Mouse (Mus musculus): ENCODE measurements at regions not wholly inside any gene's neighbourhood (a gene's known extent, or its start where the extent isn't known, plus 50 kb on each side); places are given as distances from the start of the nearest gene placed in this dataset.

DNA sequence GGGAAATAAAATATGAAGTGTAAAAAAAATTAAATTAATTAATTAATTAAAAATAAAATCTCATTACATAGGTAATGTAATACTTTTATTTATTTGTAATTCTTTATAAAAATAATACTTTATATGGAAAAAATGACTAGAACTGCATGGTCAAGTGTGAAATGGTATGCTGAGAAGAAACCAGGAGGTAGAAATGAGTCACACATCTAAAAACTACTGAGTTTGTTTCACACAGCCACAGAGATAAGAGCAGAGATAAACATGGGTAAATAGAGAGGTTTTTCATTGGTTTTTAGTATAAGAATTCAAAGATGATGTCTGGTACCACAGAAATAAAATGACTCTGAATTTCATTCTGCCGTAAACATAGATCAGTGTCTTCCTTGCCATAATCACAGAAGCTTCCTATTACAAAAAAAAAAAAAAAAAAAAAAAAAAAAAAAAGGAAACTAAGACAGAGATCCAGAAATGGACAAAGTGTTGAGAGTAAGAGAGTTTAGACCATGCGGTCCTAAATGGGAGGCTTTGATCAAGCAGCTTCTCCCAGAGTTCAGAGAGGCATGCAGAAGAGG is 1190.5 kb upstream of the Zeb2 start:
- H3K4me3 ChIP-seq (ENCODE audit: low read depth, low read length), result no peak overlapping the region
- TF ChIP-seq EP300 (IDR thresholded peaks at IDR 0.05) (no peak), CTCF (IDR thresholded peaks at IDR 0.05) (no peak)
- no peaks in the 10 kb centered on the region for H3K4me1 ChIP-seq (ENCODE audit: insufficient read depth, low read depth, low read length)
- DNase-seq (ENCODE audit: low spot score) (no peak), ATAC-seq (no peak)
- no peaks in the 10 kb centered on the region for H3K9me3 ChIP-seq (ENCODE audit: low read length)
- no peak overlapping the region for H3K4me2 ChIP-seq (replicated peaks; ENCODE audit: low read depth, low read length)
- no peaks in the 10 kb centered on the region for H3K27me3 ChIP-seq (replicated peaks; ENCODE audit: insufficient read depth, low read length)
- no peaks in the 10 kb centered on the region for H3K36me3 ChIP-seq (ENCODE audit: insufficient read depth, low read length)
- no peak overlapping the region for H3K27ac ChIP-seq (ENCODE audit: low read length)
- 90% methylated on average over 2 of the region's 2 CpGs for WGBS
- H3K9ac ChIP-seq (replicated peaks; ENCODE audit: low read depth), result no peak overlapping the region

DNA sequence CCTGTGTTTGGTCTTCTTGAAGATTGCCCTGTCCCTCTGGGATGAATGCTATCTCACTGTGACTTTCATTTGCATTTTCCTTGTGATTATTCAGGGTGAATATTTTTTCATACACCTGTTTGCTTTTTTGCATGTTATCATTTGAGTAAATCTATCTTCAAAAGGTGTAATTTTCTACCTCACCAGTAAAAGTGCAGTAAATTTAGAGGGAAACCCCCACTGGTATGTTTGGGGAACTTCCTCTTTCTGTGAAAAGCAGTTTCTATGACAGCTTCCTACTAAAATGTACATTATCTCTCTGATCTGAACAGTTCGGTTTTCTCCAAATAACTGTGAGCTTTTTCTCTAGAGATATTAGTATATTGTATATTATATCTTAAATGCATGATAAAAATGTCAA is 1185.4 kb upstream of the Zeb2 start:
- no peaks in the 10 kb centered on the region for H3K36me3 ChIP-seq (ENCODE audit: insufficient read depth, low read length)
- H3K9me3 ChIP-seq (ENCODE audit: low read length), result no peaks in the 10 kb centered on the region
- TF ChIP-seq EP300 (IDR thresholded peaks at IDR 0.05) (no peak), CTCF (IDR thresholded peaks at IDR 0.05) (no peak)
- no peak overlapping the region for H3K4me2 ChIP-seq (replicated peaks; ENCODE audit: low read depth, low read length)
- H3K27ac ChIP-seq (ENCODE audit: low read length), result no peak overlapping the region
- WGBS, result 56% methylated on average over 1 of the region's 1 CpGs
- no peak overlapping the region for H3K9ac ChIP-seq (replicated peaks; ENCODE audit: low read depth)
- no peak overlapping the region for H3K4me3 ChIP-seq (ENCODE audit: low read depth, low read length)
- H3K4me1 ChIP-seq (ENCODE audit: insufficient read depth, low read depth, low read length), result no peaks in the 10 kb centered on the region
- ATAC-seq, result no peak
- H3K27me3 ChIP-seq (replicated peaks; ENCODE audit: insufficient read depth, low read length), result no peaks in the 10 kb centered on the region
- DNase-seq (ENCODE audit: low spot score), result no peak

DNA sequence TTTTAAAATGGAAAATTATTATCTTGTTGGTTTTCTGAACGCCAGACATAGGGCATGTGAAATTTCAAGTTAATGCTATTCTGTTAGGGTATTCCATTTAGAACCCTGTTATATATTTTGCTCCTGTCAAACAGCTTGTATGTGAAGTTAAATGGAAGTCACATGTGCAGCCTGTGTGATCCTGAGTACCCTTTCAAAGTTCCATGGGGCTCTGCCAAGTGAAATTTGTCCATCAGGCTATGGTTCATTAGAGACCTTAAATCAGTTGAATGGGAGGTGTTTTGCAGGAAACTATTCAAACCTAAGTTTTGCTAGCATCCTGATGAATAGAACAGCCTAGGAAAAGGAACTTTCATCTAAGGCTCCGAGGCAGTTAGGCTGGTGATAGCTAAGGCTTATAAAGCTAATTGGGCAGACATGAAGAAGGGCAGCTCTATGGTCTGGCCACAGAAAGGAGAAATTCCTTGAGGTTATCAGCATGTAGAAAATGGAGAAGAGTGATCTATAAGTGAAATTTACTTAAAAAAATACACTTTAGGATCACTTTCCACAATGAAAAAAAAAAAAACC is 1180.2 kb upstream of the Zeb2 start:
- Histone ChIP-seq H3K4me3 (ENCODE audit: low read depth, low read length) (no peak overlapping the region), H3K9me3 (ENCODE audit: low read length) (no peaks in the 10 kb centered on the region), H3K36me3 (ENCODE audit: insufficient read depth, low read length) (no peaks in the 10 kb centered on the region), H3K27ac (ENCODE audit: low read length) (no peak overlapping the region), H3K27me3 (replicated peaks; ENCODE audit: insufficient read depth, low read length) (no peaks in the 10 kb centered on the region), H3K4me2 (replicated peaks; ENCODE audit: low read depth, low read length) (no peak overlapping the region), H3K9ac (replicated peaks; ENCODE audit: low read depth) (no peak overlapping the region), H3K4me1 (ENCODE audit: insufficient read depth, low read depth, low read length) (no peaks in the 10 kb centered on the region)
- 74% methylated on average over 2 of the region's 2 CpGs for WGBS
- no peak for TF ChIP-seq EP300 (IDR thresholded peaks at IDR 0.05)
- no peak for TF ChIP-seq CTCF (IDR thresholded peaks at IDR 0.05)
- no peak for ATAC-seq
- no peak for DNase-seq (ENCODE audit: low spot score)

DNA sequence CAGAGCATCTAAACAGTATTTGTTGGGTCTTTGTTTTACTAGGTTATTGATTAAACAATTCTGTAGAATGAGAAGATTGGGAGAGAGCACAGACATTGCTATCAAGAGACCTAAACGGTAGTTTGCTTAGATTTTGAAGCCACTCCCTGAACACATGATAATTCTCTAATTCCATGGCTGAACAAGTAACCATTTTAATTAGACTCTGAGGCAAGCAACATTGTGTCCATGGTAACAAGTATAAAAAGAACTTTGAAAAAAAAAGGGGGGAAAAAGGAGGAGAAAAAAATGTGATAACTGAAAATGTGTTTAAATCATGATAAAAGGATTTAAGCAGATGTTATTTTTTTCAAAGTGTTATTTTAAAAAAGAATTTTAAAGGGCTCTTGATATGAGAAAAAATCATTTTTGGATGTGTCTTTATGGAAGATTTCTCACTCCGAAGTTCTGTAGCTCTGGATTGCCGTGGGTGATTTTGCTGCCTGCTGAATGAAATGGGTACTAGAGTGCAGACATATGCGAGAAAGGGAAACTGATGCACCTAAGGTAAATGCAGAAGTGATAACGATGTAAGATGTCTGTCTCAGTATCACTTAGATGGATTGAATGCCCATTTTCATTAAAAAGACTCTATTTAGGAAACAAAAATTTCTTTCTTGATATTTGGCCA is 1166.9 kb upstream of the Zeb2 start:
- DNase-seq (ENCODE audit: low spot score) (no peak), ATAC-seq (no peak)
- Histone ChIP-seq H3K36me3 (ENCODE audit: insufficient read depth, low read length) (no peaks in the 10 kb centered on the region), H3K27ac (ENCODE audit: low read length) (no peak overlapping the region), H3K4me1 (ENCODE audit: insufficient read depth, low read depth, low read length) (no peaks in the 10 kb centered on the region), H3K4me2 (replicated peaks; ENCODE audit: low read depth, low read length) (no peak overlapping the region), H3K4me3 (ENCODE audit: low read depth, low read length) (no peak overlapping the region), H3K9me3 (ENCODE audit: low read length) (no peaks in the 10 kb centered on the region), H3K27me3 (replicated peaks; ENCODE audit: insufficient read depth, low read length) (no peaks in the 10 kb centered on the region), H3K9ac (replicated peaks; ENCODE audit: low read depth) (no peak overlapping the region)
- no peak for TF ChIP-seq EP300 (IDR thresholded peaks at IDR 0.05)
- TF ChIP-seq CTCF (IDR thresholded peaks at IDR 0.05), result no peak
- 84% methylated on average over 5 of the region's 5 CpGs for WGBS

DNA sequence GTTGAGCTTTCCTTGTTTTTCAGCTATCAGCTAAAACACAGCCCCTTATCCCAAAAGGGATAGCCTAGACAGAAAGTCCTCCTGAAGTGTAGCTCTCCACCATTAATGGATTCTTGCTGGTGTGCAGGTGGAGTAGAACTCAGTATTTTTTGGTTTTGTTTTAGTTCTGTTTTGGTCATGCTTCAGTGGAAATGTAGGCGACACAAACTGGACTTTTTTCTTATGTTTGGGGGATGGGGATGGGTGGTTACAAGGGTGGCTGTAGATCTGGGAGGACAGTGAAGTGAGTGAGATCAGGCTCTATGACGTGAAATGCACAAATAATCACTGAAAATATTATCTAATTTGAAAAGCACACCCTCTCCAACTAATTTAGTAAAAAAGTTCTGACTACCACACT is 1163.6 kb upstream of the Zeb2 start:
- Histone ChIP-seq H3K4me3 (ENCODE audit: low read depth, low read length) (no peak overlapping the region), H3K9ac (replicated peaks; ENCODE audit: low read depth) (no peak overlapping the region), H3K27me3 (replicated peaks; ENCODE audit: insufficient read depth, low read length) (no peaks in the 10 kb centered on the region), H3K4me2 (replicated peaks; ENCODE audit: low read depth, low read length) (no peak overlapping the region), H3K36me3 (ENCODE audit: insufficient read depth, low read length) (no peaks in the 10 kb centered on the region), H3K27ac (ENCODE audit: low read length) (no peak overlapping the region), H3K4me1 (ENCODE audit: insufficient read depth, low read depth, low read length) (no peaks in the 10 kb centered on the region), H3K9me3 (ENCODE audit: low read length) (no peaks in the 10 kb centered on the region)
- no peak for DNase-seq (ENCODE audit: low spot score)
- no peak for ATAC-seq
- WGBS, result 70% methylated on average over 2 of the region's 2 CpGs
- no peak for TF ChIP-seq EP300 (IDR thresholded peaks at IDR 0.05)
- no peak for TF ChIP-seq CTCF (IDR thresholded peaks at IDR 0.05)

DNA sequence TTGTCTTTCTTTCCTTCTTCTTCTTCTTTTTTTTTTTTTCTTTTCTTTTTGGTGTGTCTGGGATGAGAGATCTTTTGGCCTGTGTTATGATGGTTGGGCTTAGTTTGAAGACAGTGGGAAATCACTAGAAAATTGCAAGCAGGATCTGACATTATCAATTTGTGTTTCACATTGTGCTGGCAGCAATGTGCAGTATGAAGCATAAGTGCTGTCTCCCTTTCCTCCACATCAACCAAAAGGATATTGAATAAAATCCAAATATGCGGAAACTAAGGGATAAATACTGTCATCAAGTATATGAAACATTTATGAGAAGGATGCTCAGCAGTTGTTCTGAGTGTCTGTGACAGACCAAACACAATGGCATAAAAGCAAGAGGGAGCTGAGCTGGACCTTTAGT is 1144.4 kb upstream of the Zeb2 start:
- Histone ChIP-seq H3K4me2 (replicated peaks; ENCODE audit: low read depth, low read length) (no peak overlapping the region), H3K36me3 (ENCODE audit: insufficient read depth, low read length) (no peaks in the 10 kb centered on the region), H3K27ac (ENCODE audit: low read length) (no peak overlapping the region), H3K27me3 (replicated peaks; ENCODE audit: insufficient read depth, low read length) (no peaks in the 10 kb centered on the region), H3K4me1 (ENCODE audit: insufficient read depth, low read depth, low read length) (no peaks in the 10 kb centered on the region), H3K9ac (replicated peaks; ENCODE audit: low read depth) (no peak overlapping the region), H3K9me3 (ENCODE audit: low read length) (no peaks in the 10 kb centered on the region), H3K4me3 (ENCODE audit: low read depth, low read length) (no peak overlapping the region)
- 79% methylated on average over 1 of the region's 1 CpGs for WGBS
- no peak for ATAC-seq
- no peak for DNase-seq (ENCODE audit: low spot score)
- no peak for TF ChIP-seq CTCF (IDR thresholded peaks at IDR 0.05)
- no peak for TF ChIP-seq EP300 (IDR thresholded peaks at IDR 0.05)

Data from lung, postnatal 0 days (tissue).